Mouse (Mus musculus) urinary bladder, postnatal 36 days (tissue): Measurements from ENCODE around the gene Zfp575.
"Not testable (repeated sequence)": the region's sequence is repeated elsewhere in the genome, so short reads cannot be mapped to it uniquely, and the experiment has no call there.

ENCODE experiments used
- DNase-seq, 2 experiments: peaks; one replicate each; pipeline ENCODE4 v3.0.0; 2022; ENCODE audit warnings: low spot score in 2 of 2, mixed read lengths in 1 of 2

The Zfp575 gene

GRCm38 (mm10) chr7:24587330-24588105, at the start of gene Zfp575, which contains the start of gene Ethe1:
Zfp575 (minus strand) TSS chr7:24587641.
Ethe1 (plus strand) TSS chr7:24587543.
- DNase-seq: peak; percentile 22 to 31

- DNase-seq: no peak
Measured at GRCm38 (mm10) chr7:24637046-24637445, 49.6 kb upstream of the Zfp575 start.

- DNase-seq: peak; percentile 62 to 67
Measured at GRCm38 (mm10) chr7:24636264-24636663, 48.8 kb upstream of the Zfp575 start, which contains the start of gene Lypd3. Lypd3 (plus strand) TSS chr7:24636550.

GRCm38 (mm10) chr7:24630116-24630880, 42.9 kb upstream of the Zfp575 start:
- peak; percentile 68 to 73 for DNase-seq

- no peak for DNase-seq
Measured at GRCm38 (mm10) chr7:24629672-24630071, 42.2 kb upstream of the Zfp575 start.

- DNase-seq: peak; percentile 69 to 88
Measured at GRCm38 (mm10) chr7:24628685-24629610, 41.5 kb upstream of the Zfp575 start.

GRCm38 (mm10) chr7:24622967-24623366, 35.5 kb upstream of the Zfp575 start:
- DNase-seq: no peak

- no peak for DNase-seq
Measured at GRCm38 (mm10) chr7:24621193-24621592, 33.8 kb upstream of the Zfp575 start.

- no peak for DNase-seq
Measured at GRCm38 (mm10) chr7:24619671-24620397, 32.4 kb upstream of the Zfp575 start.

- not testable (repeated sequence) for DNase-seq
Measured at GRCm38 (mm10) chr7:24618374-24618773, 30.9 kb upstream of the Zfp575 start.

GRCm38 (mm10) chr7:24617763-24618162, 30.3 kb upstream of the Zfp575 start:
- no peak for DNase-seq

- DNase-seq: no peak
Measured at GRCm38 (mm10) chr7:24614816-24615215, 27.4 kb upstream of the Zfp575 start.

GRCm38 (mm10) chr7:24612308-24612910, 25.0 kb upstream of the Zfp575 start:
- DNase-seq: no peak

- no peak for DNase-seq
Measured at GRCm38 (mm10) chr7:24611709-24612108, 24.3 kb upstream of the Zfp575 start.

GRCm38 (mm10) chr7:24610879-24611494, 23.5 kb upstream of the Zfp575 start:
- peak; percentile 96 to 98 for DNase-seq

- peak; percentile 63 to 68 for DNase-seq
Measured at GRCm38 (mm10) chr7:24610144-24610878, 22.9 kb upstream of the Zfp575 start, which contains the start of gene Phldb3. Phldb3 (plus strand) TSS chr7:24610763.

- DNase-seq: no peak
Measured at GRCm38 (mm10) chr7:24608561-24608960, 21.1 kb upstream of the Zfp575 start.

GRCm38 (mm10) chr7:24608017-24608416, 20.6 kb upstream of the Zfp575 start:
- peak in 1 of 2 experiments; percentile 43 for DNase-seq

GRCm38 (mm10) chr7:24606046-24606445, 18.6 kb upstream of the Zfp575 start:
- DNase-seq: no peak
